Mouse (Mus musculus) liver, postnatal 0 days (tissue): Measurements from ENCODE around the gene M1ap.

Experiments
- CTCF ChIP-seq: sonication (generic); IDR thresholded peaks from 2 replicates; pipeline ENCODE4 v1.5.1; 2016; ENCODE audit warnings: antibody characterized with exemption, low read depth
- EP300 ChIP-seq: IDR thresholded peaks from 2 replicates; pipeline ENCODE4 v1.6.1; 2016; ENCODE audit warnings: antibody characterized with exemption, low read depth, mild to moderate bottlenecking

DNA sequence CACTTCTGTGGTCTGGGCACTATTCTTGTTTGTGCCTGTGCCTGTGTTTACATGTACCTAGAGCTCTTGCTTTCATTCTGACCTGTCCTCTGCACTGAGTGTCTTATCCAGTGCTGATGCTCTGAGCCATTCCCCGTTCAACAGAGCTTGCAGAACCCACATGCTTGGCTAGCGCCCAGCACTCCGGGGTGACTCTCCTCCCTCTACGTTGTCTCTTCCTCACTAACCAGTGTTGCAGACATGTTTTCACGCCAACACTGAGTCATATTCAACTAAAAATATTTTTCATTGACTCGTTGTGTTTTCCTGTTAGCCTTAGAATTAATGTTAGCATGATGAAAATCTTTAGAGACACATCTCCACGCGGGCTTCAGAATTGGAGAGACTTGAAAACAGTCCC is 38.7 kb upstream of the M1ap start:
- no peak for TF ChIP-seq CTCF
- no peak for TF ChIP-seq EP300
